Mouse (Mus musculus) limb, embryonic 14.5 days (tissue): ENCODE measurements around the gene Sf3b3. TPM values are rescaled to one million over a fixed set of nuclear protein-coding genes. Genes with fewer than 3 reads are reported as not detected.

Experiments used
- ATAC-seq: fragments of 200-750 bp; cut with Nextera tagmentation; 2 replicates; pipeline ENCODE4 v1.8.0; 2017; ENCODE audit warnings: low read depth, moderate number of reproducible peaks, moderate TSS enrichment; ENCODE audit not compliant: low FRiP score
- DNase-seq: peaks from one replicate; pipeline ENCODE4 v3.0.0-alpha.2; 2015; ENCODE audit warnings: low spot score
- H3K27ac ChIP-seq: fragments of 300-500 bp; sonication (generic); replicated peaks from 2 replicates; pipeline ENCODE4 v1.5.1; 2014; ENCODE audit warnings: low read depth, mild to moderate bottlenecking, low read length, moderate library complexity, mixed read lengths
- H3K27me3 ChIP-seq: fragments of 300-500 bp; sonication (generic); 2 replicates; pipeline ENCODE4 v1.6.1; 2014; ENCODE audit warnings: low read length, mixed read lengths; ENCODE audit not compliant: control insufficient read depth, insufficient read depth
- H3K36me3 ChIP-seq: fragments of 300-500 bp; sonication (generic); 2 replicates; pipeline ENCODE4 v1.6.1; 2014; ENCODE audit warnings: mild to moderate bottlenecking, low read length, moderate library complexity, mixed read lengths; ENCODE audit not compliant: control insufficient read depth, insufficient read depth
- H3K4me1 ChIP-seq: fragments of 300-500 bp; sonication (generic); 2 replicates; pipeline ENCODE4 v1.6.1; 2014; ENCODE audit warnings: antibody characterized with exemption, low read length, mixed read lengths; ENCODE audit not compliant: control insufficient read depth, insufficient read depth
- H3K4me2 ChIP-seq: fragments of 300-500 bp; sonication (generic); replicated peaks from 2 replicates; pipeline ENCODE4 v1.6.1; 2014; ENCODE audit warnings: low read depth, mild to moderate bottlenecking, low read length, moderate library complexity; ENCODE audit not compliant: severe bottlenecking
- H3K4me3 ChIP-seq: fragments of 300-500 bp; sonication (generic); replicated peaks from 2 replicates; pipeline ENCODE4 v1.5.1; 2014; ENCODE audit warnings: low read length
- H3K9ac ChIP-seq: fragments of 300-500 bp; sonication (generic); 2 replicates; pipeline ENCODE4 v1.6.1; 2014; ENCODE audit warnings: mild to moderate bottlenecking, low read depth, low read length, moderate library complexity; ENCODE audit not compliant: severe bottlenecking
- H3K9me3 ChIP-seq: fragments of 300-500 bp; sonication (generic); 2 replicates; pipeline ENCODE4 v1.6.1; 2016; ENCODE audit warnings: low read length; ENCODE audit not compliant: control insufficient read depth
- POLR2A ChIP-seq: fragments of 200-500 bp; IDR thresholded peaks from 2 replicates; pipeline ENCODE4 v1.8.0; 2012; ENCODE audit warnings: inconsistent platforms, mild to moderate bottlenecking, moderate library complexity, borderline replicate concordance; ENCODE audit not compliant: insufficient read depth, insufficient read length; ENCODE audit errors: extremely low read depth
- WGBS: fragments of 180-500 bp; shearing (Covaris S2); extraction: QIAGEN DNeasy Blood & Tissue Kit; methylation state at CpG from one replicate; pipeline ENCODE4 v1.1.7; 2014; 5-methylcytosine and 5-hydroxymethylcytosine counted together
- polyA plus RNA-seq, 2 experiments: library from polyadenylated mRNA; depleted of rRNA in 1 of 2; stranded (reverse) in 1 of 2; unstranded in 1 of 2; fragments of >200 nt; fragmentation: Nextera tagmentation in 1 of 2; extraction: Ambion mirVana in 1 of 2; gene quantifications; 2 replicates each; pipeline versions ENCODE4 v1.2.1 to v1.2.3; 2012 to 2014

The Sf3b3 gene
- polyA plus RNA-seq, 2 experiments: 92.7 to 132 TPM

- Histone ChIP-seq H3K4me3 (no peak overlapping the region), H3K9ac (no peak overlapping the region; the same call in 1 of the 2 replicates), H3K9me3 (no peaks in the 10 kb centered on the region), H3K4me1 (no peaks in the 10 kb centered on the region), H3K36me3 (peaks cover 99% of the 10 kb centered on the region), H3K27ac (no peak overlapping the region), H3K4me2 (no peak overlapping the region), H3K27me3 (no peaks in the 10 kb centered on the region)
- ATAC-seq (no peak), DNase-seq (no peak)
- 96% methylated on average over 1 of the region's 1 CpGs for WGBS
- no peak for TF ChIP-seq POLR2A
Measured at GRCm38 (mm10) chr8:110816990-110817389, 29.6 kb downstream of the Sf3b3 start.

- Histone ChIP-seq H3K4me3 (no peak overlapping the region), H3K36me3 (peaks cover 99% of the 10 kb centered on the region), H3K9ac (no peak overlapping the region), H3K4me1 (no peaks in the 10 kb centered on the region), H3K4me2 (no peak overlapping the region), H3K9me3 (no peaks in the 10 kb centered on the region), H3K27me3 (no peaks in the 10 kb centered on the region), H3K27ac (no peak overlapping the region)
- ATAC-seq: no peak
- 71% methylated on average over 3 of the region's 3 CpGs for WGBS
- TF ChIP-seq POLR2A: no peak
- DNase-seq: no peak
Measured at GRCm38 (mm10) chr8:110815308-110815707, 31.3 kb downstream of the Sf3b3 start.

- Histone ChIP-seq H3K4me2 (no peak overlapping the region), H3K4me1 (0 out of 2 replicates have a peak, but pooled peaks cover 7% of the 10 kb centered on the region), H3K27me3 (no peaks in the 10 kb centered on the region), H3K4me3 (no peak overlapping the region), H3K9me3 (no peaks in the 10 kb centered on the region), H3K27ac (no peak overlapping the region), H3K9ac (no peak overlapping the region), H3K36me3 (peaks cover 89% of the 10 kb centered on the region)
- ATAC-seq: no peak
- 85% methylated on average over 7 of the region's 7 CpGs for WGBS
- DNase-seq: no peak
- TF ChIP-seq POLR2A: no peak
Measured at GRCm38 (mm10) chr8:110813081-110813812, 33.3 kb downstream of the Sf3b3 start.

GRCm38 (mm10) chr8:110812349-110813080, 34.1 kb downstream of the Sf3b3 start:
- no peak overlapping the region for H3K9ac ChIP-seq
- ATAC-seq: no peak
- no peak overlapping the region for H3K4me2 ChIP-seq
- DNase-seq: no peak
- H3K27ac ChIP-seq: no peak overlapping the region
- TF ChIP-seq POLR2A: no peak
- no peaks in the 10 kb centered on the region for H3K27me3 ChIP-seq
- WGBS: 95% methylated on average over 7 of the region's 7 CpGs
- no peaks in the 10 kb centered on the region for H3K9me3 ChIP-seq
- no peak overlapping the region for H3K4me3 ChIP-seq
- H3K36me3 ChIP-seq: peaks cover 81% of the 10 kb centered on the region
- H3K4me1 ChIP-seq: 0 out of 2 replicates have a peak, but pooled peaks cover 7% of the 10 kb centered on the region

DNA sequence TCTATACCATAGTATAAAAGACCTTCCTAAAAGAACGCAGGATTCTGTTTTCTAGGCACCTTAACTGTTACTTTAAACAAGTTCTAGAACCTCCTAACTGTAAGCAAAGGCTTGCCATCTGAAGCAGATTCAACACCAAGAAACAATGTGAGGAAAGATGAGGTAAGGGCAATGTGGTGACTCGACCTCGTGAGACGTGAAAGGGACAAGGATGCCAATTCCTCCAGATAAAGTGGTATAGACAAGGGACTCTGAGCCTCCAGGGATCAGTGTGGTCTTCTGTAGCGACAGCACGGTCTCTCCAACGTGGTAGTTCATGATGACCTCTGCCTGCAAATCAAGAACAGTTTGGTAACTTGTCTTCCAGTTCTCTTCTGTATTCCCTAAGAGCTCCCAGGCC, 34.8 kb downstream of the Sf3b3 start:
- H3K36me3 ChIP-seq: peaks cover 74% of the 10 kb centered on the region
- WGBS: 91% methylated on average over 7 of the region's 7 CpGs
- H3K4me1 ChIP-seq: 0 out of 2 replicates have a peak, but pooled peaks cover 7% of the 10 kb centered on the region
- DNase-seq (no peak), ATAC-seq (no peak)
- H3K27ac ChIP-seq: no peak overlapping the region
- H3K4me2 ChIP-seq: no peak overlapping the region
- no peak overlapping the region for H3K4me3 ChIP-seq
- no peak for TF ChIP-seq POLR2A
- no peaks in the 10 kb centered on the region for H3K27me3 ChIP-seq
- H3K9ac ChIP-seq: no peak overlapping the region
- no peaks in the 10 kb centered on the region for H3K9me3 ChIP-seq
